Mouse (Mus musculus): ENCODE results near the gene Rtp2. TPM values are rescaled to one million over a fixed set of nuclear protein-coding genes. Genes with fewer than 3 reads are reported as not detected.
A peak's percentile ranks its signal among the peaks of the same experiment; 100 is the strongest.

The Rtp2 gene
- total and polyA plus RNA-seq, 2 experiments: not detected

DNA sequence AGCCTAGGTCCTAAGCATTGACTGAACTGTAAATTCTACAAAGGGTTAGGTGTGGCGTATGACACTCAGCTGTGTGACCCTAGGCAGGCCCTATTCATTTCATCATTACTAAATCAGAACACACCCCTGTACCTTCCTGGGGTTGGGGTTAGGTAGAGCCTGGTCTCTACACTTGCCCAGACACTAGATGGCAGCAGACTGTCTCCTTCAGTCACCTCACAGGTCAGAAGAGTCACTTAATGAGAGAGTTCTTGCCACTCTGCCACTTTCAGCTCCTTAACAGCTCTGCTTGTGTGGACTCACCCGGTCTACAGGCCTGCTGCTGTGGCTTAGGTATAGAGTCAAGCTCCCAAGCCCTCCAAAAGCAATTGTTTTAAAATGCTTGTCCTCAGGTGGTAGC lies 30.2 kb upstream of the Rtp2 start:
- H3K79me2 ChIP-seq (ENCODE audit: control insufficient read depth, insufficient read depth, low read length): no peaks in the 10 kb centered on the region
- peaks cover 21% of the 10 kb centered on the region for H3K36me3 ChIP-seq (ENCODE audit: control insufficient read depth, insufficient read depth, low read length)
- H3K9ac ChIP-seq (ENCODE audit: low read depth, low read length): no peak overlapping the region
- peak; percentile 70 for DNase-seq (ENCODE audit: extremely low read depth, low read depth, low spot score)
- 54% methylated on average over 2 of the region's 2 CpGs for WGBS
- H3K4me1 ChIP-seq (ENCODE audit: control insufficient read depth, insufficient read depth, low read length): no peaks in the 10 kb centered on the region
- H3K27ac ChIP-seq (replicated peaks; ENCODE audit: insufficient read depth, low read depth, low read length): no peak overlapping the region
- TF ChIP-seq CTCF (IDR thresholded peaks at IDR 0.05; ENCODE audit: low read depth, low read length) (peak; percentile 61), POLR2A (IDR thresholded peaks at IDR 0.05; ENCODE audit: extremely low read depth, insufficient read depth, low read length) (no peak)
- H3K27me3 ChIP-seq (ENCODE audit: control insufficient read depth, insufficient read depth, low read length): no peaks in the 10 kb centered on the region
- no peak overlapping the region for H3K4me3 ChIP-seq (ENCODE audit: insufficient read depth, low read depth, low read length)

DNA sequence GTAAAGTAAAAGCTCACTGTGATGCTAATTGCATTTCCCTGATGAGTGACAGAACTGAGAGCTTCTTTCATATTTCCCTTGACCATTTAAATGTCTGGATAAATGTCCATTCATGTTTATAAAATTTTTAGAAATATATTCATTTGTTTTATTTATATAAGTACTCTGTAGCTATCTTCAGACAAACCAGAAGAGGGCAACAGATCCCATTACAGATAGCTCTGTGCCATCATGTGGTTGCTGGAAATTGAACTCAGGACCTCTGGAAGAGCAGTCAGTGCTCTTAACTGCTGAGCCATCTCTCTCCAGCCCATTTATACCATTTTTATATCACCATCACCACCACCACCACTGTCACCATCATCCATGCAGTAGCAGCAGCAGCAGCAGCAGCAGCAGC lies 26.7 kb upstream of the Rtp2 start:
- TF ChIP-seq CTCF (IDR thresholded peaks at IDR 0.05; ENCODE audit: low read depth, low read length): no peak
- no peak for TF ChIP-seq POLR2A (IDR thresholded peaks at IDR 0.05; ENCODE audit: extremely low read depth, insufficient read depth, low read length)
- Histone ChIP-seq H3K9ac (ENCODE audit: low read depth, low read length) (no peak overlapping the region), H3K4me3 (ENCODE audit: insufficient read depth, low read depth, low read length) (no peak overlapping the region), H3K4me1 (ENCODE audit: control insufficient read depth, insufficient read depth, low read length) (no peaks in the 10 kb centered on the region), H3K27ac (replicated peaks; ENCODE audit: insufficient read depth, low read depth, low read length) (no peak overlapping the region), H3K79me2 (ENCODE audit: control insufficient read depth, insufficient read depth, low read length) (no peaks in the 10 kb centered on the region), H3K36me3 (ENCODE audit: control insufficient read depth, insufficient read depth, low read length) (no peaks in the 10 kb centered on the region), H3K27me3 (ENCODE audit: control insufficient read depth, insufficient read depth, low read length) (no peaks in the 10 kb centered on the region)
- no peak for DNase-seq (ENCODE audit: extremely low read depth, low read depth, low spot score)

GRCm38 (mm10) chr16:23953959-23954260 lies 21.7 kb upstream of the Rtp2 start:
- no peak for TF ChIP-seq POLR2A (IDR thresholded peaks at IDR 0.05; ENCODE audit: extremely low read depth, insufficient read depth, low read length)
- H3K36me3 ChIP-seq (ENCODE audit: control insufficient read depth, insufficient read depth, low read length): no peaks in the 10 kb centered on the region
- 18% methylated on average over 1 of the region's 1 CpGs for WGBS

GRCm38 (mm10) chr16:23953189-23953958 lies 21.2 kb upstream of the Rtp2 start:
- TF ChIP-seq CTCF (IDR thresholded peaks at IDR 0.05; ENCODE audit: low read depth, low read length) (peak; percentile 60), POLR2A (IDR thresholded peaks at IDR 0.05; ENCODE audit: extremely low read depth, insufficient read depth, low read length) (no peak)
- 66% methylated on average over 11 of the region's 11 CpGs for WGBS
- H3K4me3 ChIP-seq (ENCODE audit: insufficient read depth, low read depth, low read length): no peak overlapping the region
- DNase-seq (ENCODE audit: extremely low read depth, low read depth, low spot score): no peak
- no peak overlapping the region for H3K9ac ChIP-seq (ENCODE audit: low read depth, low read length)
- H3K27ac ChIP-seq (replicated peaks; ENCODE audit: insufficient read depth, low read depth, low read length): no peak overlapping the region
- no peaks in the 10 kb centered on the region for H3K4me1 ChIP-seq (ENCODE audit: control insufficient read depth, insufficient read depth, low read length)
- no peaks in the 10 kb centered on the region for H3K27me3 ChIP-seq (ENCODE audit: control insufficient read depth, insufficient read depth, low read length)
- no peaks in the 10 kb centered on the region for H3K79me2 ChIP-seq (ENCODE audit: control insufficient read depth, insufficient read depth, low read length)
- H3K36me3 ChIP-seq (ENCODE audit: control insufficient read depth, insufficient read depth, low read length): no peaks in the 10 kb centered on the region

More at GRCm38 (mm10) chr16:23953959-23954260, 21.7 kb upstream of the Rtp2 start:
- no peaks in the 10 kb centered on the region for H3K4me1 ChIP-seq (ENCODE audit: control insufficient read depth, insufficient read depth, low read length)
- no peaks in the 10 kb centered on the region for H3K27me3 ChIP-seq (ENCODE audit: control insufficient read depth, insufficient read depth, low read length)
- no peak overlapping the region for H3K27ac ChIP-seq (replicated peaks; ENCODE audit: insufficient read depth, low read depth, low read length)
- no peaks in the 10 kb centered on the region for H3K79me2 ChIP-seq (ENCODE audit: control insufficient read depth, insufficient read depth, low read length)
- DNase-seq (ENCODE audit: extremely low read depth, low read depth, low spot score): no peak
- H3K4me3 ChIP-seq (ENCODE audit: insufficient read depth, low read depth, low read length): no peak overlapping the region
- H3K9ac ChIP-seq (ENCODE audit: low read depth, low read length): no peak overlapping the region

DNA sequence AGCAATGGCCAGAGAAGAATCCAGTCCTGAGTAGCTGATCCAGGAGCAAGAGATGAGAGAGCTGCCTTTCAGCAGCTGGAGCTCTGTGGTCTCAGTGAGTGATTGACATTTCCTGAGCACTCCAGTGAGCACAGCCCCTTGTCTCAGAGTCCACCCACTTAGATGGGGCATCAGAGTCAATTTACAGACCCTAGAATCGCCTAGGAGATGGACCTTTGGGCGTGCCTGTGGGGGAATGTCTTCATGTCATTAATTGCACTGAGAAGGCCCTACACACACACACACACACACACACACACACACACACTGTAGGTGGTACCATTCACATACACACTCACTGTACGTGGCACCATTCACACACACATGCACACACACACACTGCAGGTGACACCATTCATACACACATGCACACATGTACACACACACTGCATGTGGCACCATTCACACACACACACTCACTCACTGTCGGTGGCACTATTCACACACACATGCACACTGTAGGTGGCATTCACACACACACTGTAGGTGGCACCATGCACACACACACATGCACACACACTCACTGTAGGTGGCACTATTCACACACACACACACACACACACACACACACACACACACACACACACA lies 20.0 kb upstream of the Rtp2 start:
- H3K27me3 ChIP-seq (ENCODE audit: control insufficient read depth, insufficient read depth, low read length): no peaks in the 10 kb centered on the region
- TF ChIP-seq CTCF (IDR thresholded peaks at IDR 0.05; ENCODE audit: low read depth, low read length) (no peak), POLR2A (IDR thresholded peaks at IDR 0.05; ENCODE audit: extremely low read depth, insufficient read depth, low read length) (no peak)
- DNase-seq (ENCODE audit: extremely low read depth, low read depth, low spot score): no peak
- H3K79me2 ChIP-seq (ENCODE audit: control insufficient read depth, insufficient read depth, low read length): no peaks in the 10 kb centered on the region
- no peak overlapping the region for H3K27ac ChIP-seq (replicated peaks; ENCODE audit: insufficient read depth, low read depth, low read length)
- WGBS: 77% methylated on average over 4 of the region's 4 CpGs
- H3K9ac ChIP-seq (ENCODE audit: low read depth, low read length): no peak overlapping the region
- H3K36me3 ChIP-seq (ENCODE audit: control insufficient read depth, insufficient read depth, low read length): no peaks in the 10 kb centered on the region
- no peaks in the 10 kb centered on the region for H3K4me1 ChIP-seq (ENCODE audit: control insufficient read depth, insufficient read depth, low read length)
- no peak overlapping the region for H3K4me3 ChIP-seq (ENCODE audit: insufficient read depth, low read depth, low read length)

DNA sequence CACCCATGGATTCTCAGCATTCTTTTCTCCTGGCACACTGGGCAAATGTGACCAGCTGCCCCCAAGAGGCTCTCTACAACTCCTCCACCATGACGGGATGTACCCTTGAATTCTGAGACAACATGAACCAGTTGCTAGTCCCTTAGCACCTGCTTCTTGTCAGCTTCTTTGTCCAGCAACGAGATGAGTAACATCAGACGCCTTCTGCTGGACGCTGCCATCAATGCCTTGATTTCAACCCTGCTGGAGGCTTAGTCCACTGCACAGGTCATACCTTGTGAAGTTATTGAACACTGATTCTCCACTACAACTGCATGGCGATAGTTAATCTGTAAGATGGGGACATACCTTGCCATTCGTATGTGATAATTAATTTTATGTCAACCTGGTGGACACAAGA lies 15.5 kb upstream of the Rtp2 start:
- no peaks in the 10 kb centered on the region for H3K4me1 ChIP-seq (ENCODE audit: control insufficient read depth, insufficient read depth, low read length)
- DNase-seq (ENCODE audit: extremely low read depth, low read depth, low spot score): no peak
- H3K9ac ChIP-seq (ENCODE audit: low read depth, low read length): no peak overlapping the region
- H3K36me3 ChIP-seq (ENCODE audit: control insufficient read depth, insufficient read depth, low read length): no peaks in the 10 kb centered on the region
- WGBS: 91% methylated on average over 6 of the region's 6 CpGs
- no peak for TF ChIP-seq POLR2A (IDR thresholded peaks at IDR 0.05; ENCODE audit: extremely low read depth, insufficient read depth, low read length)
- TF ChIP-seq CTCF (IDR thresholded peaks at IDR 0.05; ENCODE audit: low read depth, low read length): no peak
- no peaks in the 10 kb centered on the region for H3K79me2 ChIP-seq (ENCODE audit: control insufficient read depth, insufficient read depth, low read length)
- no peak overlapping the region for H3K4me3 ChIP-seq (ENCODE audit: insufficient read depth, low read depth, low read length)
- no peaks in the 10 kb centered on the region for H3K27me3 ChIP-seq (ENCODE audit: control insufficient read depth, insufficient read depth, low read length)
- H3K27ac ChIP-seq (replicated peaks; ENCODE audit: insufficient read depth, low read depth, low read length): no peak overlapping the region

Measured in liver, adult 2 months (tissue).